Mouse (Mus musculus) B cell, adult 2 months (primary cell): ENCODE measurements at regions not wholly inside any gene's neighbourhood (a gene's known extent, or its start where the extent isn't known, plus 50 kb on each side); places are given as distances from the start of the nearest gene placed in this dataset.
A peak's percentile ranks its signal among the peaks of the same experiment; 100 is the strongest.

Experiments
- DNase-seq, 2 experiments: peaks; one replicate each; pipeline ENCODE4 v3.0.0; 2022

- DNase-seq, result no peak
Observed at GRCm38 (mm10) chr6:31112293-31113077, 153.6 kb upstream of the Klf14 start.

GRCm38 (mm10) chr6:31113558-31114326, 154.9 kb upstream of the Klf14 start:
- DNase-seq, result no peak

- peak; percentile 77 to 80 for DNase-seq
Observed at GRCm38 (mm10) chr6:31114336-31115335, 155.8 kb upstream of the Klf14 start.

- DNase-seq, result no peak
Observed at GRCm38 (mm10) chr6:31115566-31115965, 156.7 kb upstream of the Klf14 start.

DNA sequence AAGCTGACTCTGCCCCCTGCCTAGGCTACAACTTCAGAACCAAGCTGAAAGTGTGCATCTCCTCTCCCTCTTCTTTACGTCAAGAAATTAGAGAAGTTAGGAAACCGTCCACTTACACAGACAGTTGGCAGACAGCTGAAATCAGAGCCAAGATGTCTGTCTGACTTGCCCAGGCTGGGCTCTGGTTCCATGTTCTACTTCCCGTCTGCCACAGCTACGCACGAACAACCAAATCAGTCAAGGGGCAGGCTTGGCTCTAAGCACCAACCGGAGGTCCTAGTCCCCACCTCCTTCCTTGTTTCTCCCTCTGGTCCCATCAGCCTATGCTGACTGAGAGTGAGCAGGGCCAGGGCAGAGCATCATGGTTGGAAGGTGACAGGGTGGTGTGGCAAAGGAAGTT, 157.5 kb upstream of the Klf14 start:
- no peak for DNase-seq

DNA sequence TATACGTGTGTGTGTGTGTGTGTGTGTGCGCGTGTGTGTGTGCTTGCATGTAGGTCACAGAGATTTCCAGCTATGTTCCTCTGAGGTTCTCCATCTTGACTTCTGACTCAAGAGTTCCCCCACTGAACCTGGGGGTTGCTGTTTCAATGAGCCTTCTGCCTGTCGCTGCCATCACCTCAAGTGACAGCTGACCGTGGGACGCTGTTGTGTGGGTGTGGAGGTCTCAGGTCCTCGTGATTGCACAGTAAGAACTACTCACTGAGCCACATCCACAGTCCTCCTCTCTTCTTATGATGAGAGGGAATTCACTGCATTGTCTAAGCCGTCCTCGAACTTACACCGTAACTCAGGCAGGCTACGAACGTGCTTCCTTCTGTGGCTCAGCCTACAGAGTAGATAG, 158.8 kb upstream of the Klf14 start:
- DNase-seq, result no peak

DNA sequence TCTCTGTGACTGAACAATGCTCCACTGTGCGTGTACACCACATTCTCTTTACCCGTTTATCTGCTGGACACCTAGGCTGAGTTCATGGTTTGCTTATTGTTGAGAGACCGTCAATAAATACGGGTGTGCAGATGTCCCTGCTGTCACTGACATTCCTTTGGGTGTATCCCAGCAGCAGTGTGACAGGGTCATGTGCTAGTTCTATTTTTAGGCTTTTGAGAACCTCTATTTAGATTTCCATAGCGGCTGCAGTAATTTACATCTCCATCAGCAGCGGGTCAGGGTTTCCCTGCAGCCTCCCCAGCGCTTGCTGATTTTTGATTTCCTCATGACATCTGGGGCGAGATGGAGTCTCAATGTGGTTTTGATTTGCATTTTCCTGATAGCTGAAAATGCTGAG, 162.1 kb upstream of the Klf14 start:
- no peak for DNase-seq

GRCm38 (mm10) chr6:31122895-31123294, 164.0 kb upstream of the Klf14 start:
- no peak for DNase-seq

- DNase-seq, result peak in 1 of 2 experiments; percentile 22
Observed at GRCm38 (mm10) chr6:31123342-31123990, 164.6 kb upstream of the Klf14 start.

GRCm38 (mm10) chr6:31124076-31124475, 165.2 kb upstream of the Klf14 start:
- no peak for DNase-seq

DNA sequence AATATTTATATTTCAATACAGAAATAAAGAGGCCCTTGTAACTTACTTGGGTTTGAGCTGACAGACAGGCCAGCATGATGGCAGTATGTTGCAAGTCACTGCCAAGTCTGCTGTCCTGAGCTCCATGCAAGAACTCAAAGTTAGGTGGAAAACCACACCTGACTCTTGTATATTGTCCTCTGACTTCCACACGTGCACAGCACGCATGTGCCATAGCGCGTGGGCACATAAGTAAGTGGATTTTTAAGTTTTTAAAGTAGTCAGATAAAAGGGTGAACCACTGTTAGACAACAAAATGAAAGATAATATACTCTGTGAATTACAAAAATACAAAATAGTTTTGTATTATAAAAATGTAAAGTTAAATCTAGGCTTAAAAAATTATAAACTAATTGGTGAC, 166.0 kb upstream of the Klf14 start:
- no peak for DNase-seq

- peak; percentile 68 to 70 for DNase-seq
Observed at GRCm38 (mm10) chr6:31125328-31126118, 166.6 kb upstream of the Klf14 start.

GRCm38 (mm10) chr6:31126131-31126871, 167.4 kb upstream of the Klf14 start:
- DNase-seq, result peak; percentile 78 to 79

DNA sequence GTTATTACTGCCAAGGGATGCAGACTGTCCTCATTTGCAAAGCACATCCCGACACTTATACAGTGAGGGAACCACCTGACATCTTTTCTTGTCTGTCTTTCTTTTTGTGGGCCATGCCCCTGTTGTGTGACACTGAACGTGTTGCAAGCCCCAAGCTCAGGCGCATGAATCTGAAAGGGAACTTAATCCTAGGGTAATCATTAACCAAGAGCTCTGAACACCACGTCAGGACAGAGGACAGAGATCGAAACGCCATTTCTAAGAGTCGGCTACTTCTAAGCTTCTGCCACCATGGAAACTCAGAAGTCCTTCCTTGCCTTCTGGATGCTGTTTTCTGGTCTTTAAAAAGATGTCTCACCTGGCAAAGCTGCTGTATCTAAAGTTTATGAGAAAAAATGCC, 170.3 kb upstream of the Klf14 start:
- no peak for DNase-seq

DNA sequence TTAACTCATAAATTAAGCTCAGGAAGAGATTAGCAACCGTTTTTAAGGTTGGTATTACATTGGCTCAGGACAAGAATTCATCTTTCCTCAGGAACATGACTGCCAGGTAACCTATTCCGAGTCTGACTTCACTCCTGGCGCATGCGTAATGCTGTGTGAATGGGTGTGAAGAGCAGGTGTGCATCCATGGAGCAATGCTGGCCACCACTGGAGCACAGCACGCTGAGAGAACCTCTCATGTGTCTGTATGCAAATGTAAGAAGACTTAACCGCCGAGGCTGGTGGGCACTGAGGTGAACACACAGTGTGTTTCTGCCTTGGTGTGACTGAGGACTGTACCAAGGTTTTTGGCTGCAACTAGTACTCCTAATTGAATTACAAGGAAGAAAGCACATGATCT, 171.1 kb upstream of the Klf14 start:
- no peak for DNase-seq

DNA sequence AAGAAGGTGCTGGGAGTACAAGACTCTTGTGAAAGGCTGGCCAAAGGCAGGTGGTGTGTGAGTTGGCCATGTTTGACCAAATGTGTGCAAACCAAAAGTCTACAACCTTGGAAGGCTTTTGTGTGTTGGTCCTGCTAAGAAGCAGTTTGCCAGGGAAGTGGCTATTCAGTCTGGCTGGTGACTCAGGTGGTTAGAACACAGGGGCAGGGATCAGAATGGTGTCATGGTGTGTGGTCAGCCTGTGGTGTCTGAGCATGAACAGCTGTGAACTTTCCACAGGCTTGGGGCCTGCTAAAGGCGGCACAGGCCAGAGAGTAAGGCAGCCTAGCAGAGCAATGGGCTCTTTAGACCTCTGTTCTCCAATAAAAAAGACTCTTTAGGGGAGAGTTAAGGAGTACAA, 171.6 kb upstream of the Klf14 start:
- no peak for DNase-seq

GRCm38 (mm10) chr6:31131716-31132115, 172.8 kb upstream of the Klf14 start:
- DNase-seq, result no peak

- no peak for DNase-seq
Observed at GRCm38 (mm10) chr6:31132396-31133190, 173.7 kb upstream of the Klf14 start.

DNA sequence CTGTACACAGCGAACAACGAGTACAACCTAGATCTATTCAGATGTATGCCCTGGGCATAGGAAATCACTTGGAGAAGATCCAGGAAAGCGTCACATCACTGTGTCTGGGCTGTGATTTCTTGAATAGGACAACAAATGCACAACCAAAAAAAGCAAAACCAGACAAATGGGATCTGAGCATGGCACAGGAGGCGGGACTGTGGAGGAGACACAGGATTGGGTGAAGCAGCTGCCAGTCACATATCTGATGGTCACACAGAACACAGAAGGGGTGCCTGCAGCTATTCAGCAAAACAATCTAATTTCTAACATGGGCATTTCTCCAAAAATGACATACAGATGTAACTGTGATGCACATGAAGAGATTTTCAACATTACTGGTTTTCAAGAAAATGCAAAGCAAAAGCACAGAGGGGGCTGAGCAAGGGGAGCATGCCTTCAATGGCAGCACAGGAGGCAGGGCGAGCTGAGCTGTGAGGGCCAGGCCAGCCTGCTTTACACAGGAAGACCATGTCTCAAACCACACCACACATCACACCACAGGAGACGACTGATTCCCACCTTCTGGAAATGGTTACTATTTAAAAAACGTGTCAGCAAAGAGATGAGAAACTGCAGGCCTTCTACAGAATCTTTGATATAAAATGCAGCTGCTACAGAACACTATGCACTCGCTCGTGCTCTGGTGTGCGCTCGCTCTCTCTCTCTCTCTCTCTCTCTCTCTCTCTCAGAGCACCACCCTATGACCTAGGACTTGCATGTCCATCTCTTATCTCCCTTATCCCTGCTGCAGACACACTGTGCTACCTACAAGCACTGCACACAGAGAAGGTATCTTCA, 175.2 kb upstream of the Klf14 start:
- no peak for DNase-seq
